Comparison of ENCODE assay signal across 8 mouse cellular contexts in genomic region chr13:67306718-67307117, GRCm38 (mm10). TPM values are rescaled to one million over a fixed set of nuclear protein-coding genes. Genes with fewer than 3 reads are reported as not detected.
DNase-seq lines count a peak whose midpoint lies in the region; ATAC-seq and TF ChIP-seq lines count a peak whose summit lies in the region.

No protein-coding gene starts in this region.

- H3K4me1 ChIP-seq in erythroblast, embryonic 14.5 days (ENCODE audit: control insufficient read depth), result peaks cover 15% of the 10 kb centered on the region
- H3K4me1 ChIP-seq in intestine, postnatal 0 days (replicated peaks; ENCODE audit: control insufficient read depth, insufficient read depth, low read length), result no peaks in the 10 kb centered on the region
- peaks cover 6% of the 10 kb centered on the region; the same call in 1 of the 2 replicates for H3K4me1 ChIP-seq in midbrain, embryonic 14.5 days (ENCODE audit: control insufficient read depth, insufficient read depth, low read length)

- H3K27ac ChIP-seq in intestine, postnatal 0 days (ENCODE audit: low read depth, low read length), result no peak overlapping the region
- peak overlapping the region; percentile 33 for H3K27ac ChIP-seq in midbrain, embryonic 14.5 days (replicated peaks; ENCODE audit: low read depth, low read length)

- H3K9ac ChIP-seq in intestine, postnatal 0 days (ENCODE audit: low read depth, low read length), result no peak overlapping the region
- peak overlapping the region; percentile 79 for H3K9ac ChIP-seq in midbrain, embryonic 14.5 days (replicated peaks; ENCODE audit: low read length)

- peak; percentile 15 for ATAC-seq in CD4-positive, CD25-positive, alpha-beta regulatory T cell, adult 4 months
- 0 out of 2 replicates have a peak, but pooled peaks have one; percentile 53 for ATAC-seq in intestine, postnatal 0 days
- peak; percentile 74; the same call in 1 of the 2 replicates for ATAC-seq in midbrain, embryonic 14.5 days (ENCODE audit: low FRiP score, low TSS enrichment)

- 20% methylated on average over 5 of the region's 5 CpGs for WGBS in intestine, postnatal 0 days
- 34% methylated on average over 5 of the region's 5 CpGs for WGBS in midbrain, embryonic 14.5 days

- no peak for TF ChIP-seq CTCF in intestine, postnatal 0 days (IDR thresholded peaks at IDR 0.05; ENCODE audit: low read depth)

- H3K4me2 ChIP-seq in intestine, postnatal 0 days (replicated peaks; ENCODE audit: low read depth), result peak overlapping the region; percentile 80
- peak overlapping the region; percentile 89 for H3K4me2 ChIP-seq in midbrain, embryonic 14.5 days (ENCODE audit: low read length)

- peaks cover under 1% of the 10 kb centered on the region; the same call in 1 of the 2 replicates for H3K9me3 ChIP-seq in erythroblast, embryonic 14.5 days (ENCODE audit: control insufficient read depth, low read length)
- no peaks in the 10 kb centered on the region for H3K9me3 ChIP-seq in intestine, postnatal 0 days (ENCODE audit: control insufficient read depth)
- H3K9me3 ChIP-seq in midbrain, embryonic 14.5 days (ENCODE audit: control insufficient read depth, low read length), result peaks cover 2% of the 10 kb centered on the region; the same call in 1 of the 2 replicates

- H3K4me3 ChIP-seq in erythroblast, embryonic 14.5 days (replicated peaks), result peak overlapping the region; percentile 84
- peak overlapping the region; percentile 69 for H3K4me3 ChIP-seq in intestine, postnatal 0 days (ENCODE audit: low read depth, low read length)
- peak overlapping the region; percentile 70 for H3K4me3 ChIP-seq in midbrain, embryonic 14.5 days (replicated peaks; ENCODE audit: low read depth, low read length)

- no peaks in the 10 kb centered on the region for H3K27me3 ChIP-seq in erythroblast, embryonic 14.5 days (ENCODE audit: control insufficient read depth)
- H3K27me3 ChIP-seq in intestine, postnatal 0 days (replicated peaks; ENCODE audit: control insufficient read depth, insufficient read depth, low read length), result no peaks in the 10 kb centered on the region
- no peaks in the 10 kb centered on the region for H3K27me3 ChIP-seq in midbrain, embryonic 14.5 days (ENCODE audit: control insufficient read depth, insufficient read depth, low read length)

- H3K36me3 ChIP-seq in erythroblast, embryonic 14.5 days (ENCODE audit: control insufficient read depth), result no peaks in the 10 kb centered on the region
- no peaks in the 10 kb centered on the region for H3K36me3 ChIP-seq in intestine, postnatal 0 days (ENCODE audit: control insufficient read depth, insufficient read depth)
- H3K36me3 ChIP-seq in midbrain, embryonic 14.5 days (ENCODE audit: control insufficient read depth, insufficient read depth, low read length), result no peaks in the 10 kb centered on the region

- peak; percentile 21 for DNase-seq in cerebellum, adult 9-11 months
- DNase-seq in cerebellum, postnatal 25 days, result no peak
- DNase-seq in midbrain, embryonic 14.5 days, result peak; percentile 51
- no peak for DNase-seq in layer of hippocampus, adult 9-10 months (ENCODE audit: low spot score)
- DNase-seq in urinary bladder, postnatal 4 days (ENCODE audit: low spot score in 2 of 2), result no peak

RNA-seq across cellular contexts. Expression of gene Zfp457, which starts 0.4 kb away (rescaled TPM):
- 1 to 10 TPM in 1 of 2 experiments, under 1 TPM in 1; 0.72 to 1.5 TPM for polyA plus RNA-seq in CD4-positive, CD25-positive, alpha-beta regulatory T cell, adult 4 months (2017; shearing (Covaris generic))
- not detected in 2 replicates for polyA plus RNA-seq in erythroblast, embryonic 14.5 days (2012)
- 0.27 and 0.46 TPM in 2 replicates for polyA plus RNA-seq in intestine, postnatal 0 days (2015; fragmentation: Nextera tagmentation; extraction: Ambion mirVana)
- polyA plus RNA-seq in midbrain, embryonic 14.5 days (2014; fragmentation: Nextera tagmentation; extraction: Ambion mirVana), result 0.76 and 0.92 TPM in 2 replicates

RNA-seq across cellular contexts. Expression of gene Zfp595, which starts 25.7 kb away (rescaled TPM):
- polyA plus RNA-seq in CD4-positive, CD25-positive, alpha-beta regulatory T cell, adult 4 months (2017; shearing (Covaris generic)), result 1 to 10 TPM; 6.9 to 7.7 TPM
- polyA plus RNA-seq in erythroblast, embryonic 14.5 days (2012), result 0.02 TPM in 1 of 2 replicates, not detected in the other
- polyA plus RNA-seq in intestine, postnatal 0 days (2015; fragmentation: Nextera tagmentation; extraction: Ambion mirVana), result 1.0 and 1.1 TPM in 2 replicates
- polyA plus RNA-seq in midbrain, embryonic 14.5 days (2014; fragmentation: Nextera tagmentation; extraction: Ambion mirVana), result 2.1 TPM in 2 replicates

RNA-seq across cellular contexts. Expression of gene Zfp458, which starts 28.5 kb away (rescaled TPM):
- 1 to 10 TPM in 1 of 2 experiments, under 1 TPM in 1; 0.96 to 1.5 TPM for polyA plus RNA-seq in CD4-positive, CD25-positive, alpha-beta regulatory T cell, adult 4 months (2017; shearing (Covaris generic))
- polyA plus RNA-seq in erythroblast, embryonic 14.5 days (2012), result not detected in 2 replicates
- 0.77 and 1.1 TPM in 2 replicates for polyA plus RNA-seq in intestine, postnatal 0 days (2015; fragmentation: Nextera tagmentation; extraction: Ambion mirVana)
- polyA plus RNA-seq in midbrain, embryonic 14.5 days (2014; fragmentation: Nextera tagmentation; extraction: Ambion mirVana), result 7.0 and 8.3 TPM in 2 replicates

RNA-seq across cellular contexts. Expression of gene Gm28044, which starts 53.6 kb away (rescaled TPM):
- polyA plus RNA-seq in CD4-positive, CD25-positive, alpha-beta regulatory T cell, adult 4 months (2017; shearing (Covaris generic)), result 1 to 10 TPM in 1 of 2 experiments, not detected in 1; 2.0 TPM
- not detected in 2 replicates for polyA plus RNA-seq in erythroblast, embryonic 14.5 days (2012)
- 0.26 TPM in 1 of 2 replicates, not detected in the other for polyA plus RNA-seq in intestine, postnatal 0 days (2015; fragmentation: Nextera tagmentation; extraction: Ambion mirVana)
- not detected in 2 replicates for polyA plus RNA-seq in midbrain, embryonic 14.5 days (2014; fragmentation: Nextera tagmentation; extraction: Ambion mirVana)

RNA-seq across cellular contexts. Expression of gene Zfp953, which starts 53.7 kb away (rescaled TPM):
- 1 to 10 TPM; 2.4 to 2.7 TPM for polyA plus RNA-seq in CD4-positive, CD25-positive, alpha-beta regulatory T cell, adult 4 months (2017; shearing (Covaris generic))
- polyA plus RNA-seq in erythroblast, embryonic 14.5 days (2012), result 0.01 TPM in 1 of 2 replicates, not detected in the other
- 0.83 and 0.90 TPM in 2 replicates for polyA plus RNA-seq in intestine, postnatal 0 days (2015; fragmentation: Nextera tagmentation; extraction: Ambion mirVana)
- polyA plus RNA-seq in midbrain, embryonic 14.5 days (2014; fragmentation: Nextera tagmentation; extraction: Ambion mirVana), result 0.65 and 0.82 TPM in 2 replicates

Comparison
In these comparisons a context has a peak if more than half of its experiments do, and no peak if none do; other contexts are left out.
1. DNase-seq: peak in cerebellum, adult 9-11 months (single experiment) and midbrain, embryonic 14.5 days (single experiment); none in cerebellum, postnatal 25 days (0 of 2), layer of hippocampus, adult 9-10 months (single experiment) and urinary bladder, postnatal 4 days (0 of 2).
2. ATAC-seq: peak in every context shown above with its lines; median percentile 74 in midbrain, embryonic 14.5 days; 53 in intestine, postnatal 0 days; 15 in CD4-positive, CD25-positive, alpha-beta regulatory T cell, adult 4 months.
3. Peak in every context shown above with its lines, with median percentiles within 50 percentile points of each other: H3K4me3 ChIP-seq.